Mouse (Mus musculus) urinary bladder, postnatal 36 days (tissue): ENCODE results near the gene Nrcam.

Source experiments
- DNase-seq, 2 experiments: peaks; one replicate each; pipeline ENCODE4 v3.0.0; 2022; ENCODE audit warnings: low spot score in 2 of 2, mixed read lengths in 1 of 2

Nrcam gene

GRCm38 (mm10) chr12:44437046-44437827 is 108.6 kb downstream of the Nrcam start:
- DNase-seq: no peak

- no peak for DNase-seq
Measured at GRCm38 (mm10) chr12:44438884-44439283, 110.2 kb downstream of the Nrcam start.

- no peak for DNase-seq
Measured at GRCm38 (mm10) chr12:44440230-44440629, 111.5 kb downstream of the Nrcam start.

DNA sequence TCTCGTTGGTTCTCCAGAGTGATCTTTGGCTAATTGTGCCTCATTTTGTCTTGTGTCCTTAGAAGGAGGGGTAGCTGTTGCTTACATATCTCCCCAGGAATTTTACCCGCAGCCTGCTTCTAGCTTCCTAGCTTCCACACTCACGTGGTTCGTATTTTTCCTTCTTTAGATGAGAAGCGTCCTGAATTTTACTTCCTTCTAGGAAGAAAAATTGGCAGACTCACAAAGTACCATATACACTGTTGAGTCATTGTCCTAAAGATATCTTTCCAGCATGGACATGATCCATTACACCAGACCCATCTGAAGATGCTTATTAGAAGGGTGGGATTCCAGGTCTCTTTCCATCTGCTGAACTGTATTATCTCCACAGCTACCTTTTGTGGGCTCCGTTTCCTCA is 122.2 kb downstream of the Nrcam start:
- DNase-seq: no peak

- DNase-seq: no peak
Measured at GRCm38 (mm10) chr12:44451742-44452141, 123.1 kb downstream of the Nrcam start.

DNA sequence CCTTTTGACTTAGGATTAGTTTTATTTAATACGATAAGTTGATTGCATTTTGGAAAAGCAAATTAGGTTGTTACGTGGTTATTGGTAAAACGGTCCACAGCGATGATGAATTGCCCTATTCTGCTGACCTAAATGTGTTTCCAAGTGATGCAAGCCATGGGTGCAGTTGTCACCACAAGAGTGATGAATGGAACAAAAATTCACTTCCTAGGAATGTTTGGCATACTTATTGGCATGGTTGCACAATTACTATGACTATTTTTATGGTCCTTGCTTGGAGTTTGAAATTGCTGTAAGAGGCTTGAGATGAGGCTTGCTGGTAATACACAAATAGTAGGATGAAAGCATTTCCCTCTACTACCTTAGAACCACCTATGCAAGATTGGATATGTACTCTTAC is 125.1 kb downstream of the Nrcam start:
- no peak for DNase-seq

DNA sequence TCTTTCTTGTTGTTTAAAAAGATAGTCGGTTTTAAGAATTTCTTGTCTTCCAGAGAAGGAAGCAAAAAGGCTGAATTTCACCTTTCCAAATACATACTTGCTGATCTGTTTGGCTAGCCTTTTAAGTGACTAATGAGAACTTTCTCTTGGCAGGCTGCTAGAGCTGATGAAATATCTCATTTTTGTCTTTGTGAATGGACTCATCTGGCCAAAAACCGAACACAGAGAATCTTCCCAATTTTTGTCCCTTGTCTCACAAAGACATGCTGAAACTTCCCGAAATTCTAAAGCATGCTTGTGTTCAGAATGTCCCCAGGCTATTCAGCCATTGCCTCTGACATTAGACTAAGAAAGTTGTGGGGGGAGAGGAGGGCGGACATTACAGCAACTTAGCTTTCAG is 129.3 kb downstream of the Nrcam start:
- DNase-seq: no peak

- DNase-seq: no peak
Measured at GRCm38 (mm10) chr12:44462436-44462835, 133.8 kb downstream of the Nrcam start.

- no peak for DNase-seq
Measured at GRCm38 (mm10) chr12:44462976-44463375, 134.3 kb downstream of the Nrcam start.

- DNase-seq: no peak
Measured at GRCm38 (mm10) chr12:44471073-44471472, 142.4 kb downstream of the Nrcam start.

DNA sequence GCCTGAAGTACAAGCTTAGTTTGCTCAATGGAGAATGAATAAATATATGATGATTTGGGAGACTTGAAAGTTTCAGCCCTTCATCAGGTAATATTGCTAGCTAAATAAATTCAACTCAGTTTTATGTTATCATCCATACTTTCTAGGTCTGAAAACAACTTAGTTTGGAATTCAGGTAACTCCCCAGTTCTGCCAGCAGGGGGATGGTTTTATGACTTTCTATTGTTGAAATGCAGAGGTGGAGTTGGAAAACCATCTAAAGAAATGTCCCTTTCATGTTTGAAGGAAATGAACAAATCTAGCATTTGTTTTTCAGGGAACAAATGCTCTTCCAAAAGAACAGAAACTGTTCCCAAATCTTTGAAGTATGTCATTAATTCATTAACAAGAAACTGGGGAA is 146.7 kb downstream of the Nrcam start:
- DNase-seq: no peak

GRCm38 (mm10) chr12:44479260-44480030 is 150.8 kb downstream of the Nrcam start:
- no peak for DNase-seq

DNA sequence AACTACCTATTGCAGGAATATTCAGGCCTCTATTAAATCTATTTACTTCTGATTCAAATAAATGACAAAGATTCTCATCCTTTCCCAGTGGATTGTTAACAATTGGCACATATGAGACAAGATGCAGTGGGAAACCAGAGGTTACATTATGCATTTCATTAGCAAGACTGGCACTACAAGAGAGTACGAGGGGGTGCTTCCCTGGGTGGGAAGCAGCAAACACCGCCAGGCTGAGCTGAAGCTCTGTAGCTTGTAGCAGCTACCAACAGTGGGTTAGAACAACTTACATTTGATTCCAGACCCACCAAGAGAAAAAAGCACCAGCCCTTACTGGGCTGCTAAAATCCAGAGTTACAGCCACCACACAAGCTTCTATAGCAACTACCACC is 151.3 kb downstream of the Nrcam start:
- no peak for DNase-seq

GRCm38 (mm10) chr12:44481415-44481814 is 152.7 kb downstream of the Nrcam start:
- no peak for DNase-seq

DNA sequence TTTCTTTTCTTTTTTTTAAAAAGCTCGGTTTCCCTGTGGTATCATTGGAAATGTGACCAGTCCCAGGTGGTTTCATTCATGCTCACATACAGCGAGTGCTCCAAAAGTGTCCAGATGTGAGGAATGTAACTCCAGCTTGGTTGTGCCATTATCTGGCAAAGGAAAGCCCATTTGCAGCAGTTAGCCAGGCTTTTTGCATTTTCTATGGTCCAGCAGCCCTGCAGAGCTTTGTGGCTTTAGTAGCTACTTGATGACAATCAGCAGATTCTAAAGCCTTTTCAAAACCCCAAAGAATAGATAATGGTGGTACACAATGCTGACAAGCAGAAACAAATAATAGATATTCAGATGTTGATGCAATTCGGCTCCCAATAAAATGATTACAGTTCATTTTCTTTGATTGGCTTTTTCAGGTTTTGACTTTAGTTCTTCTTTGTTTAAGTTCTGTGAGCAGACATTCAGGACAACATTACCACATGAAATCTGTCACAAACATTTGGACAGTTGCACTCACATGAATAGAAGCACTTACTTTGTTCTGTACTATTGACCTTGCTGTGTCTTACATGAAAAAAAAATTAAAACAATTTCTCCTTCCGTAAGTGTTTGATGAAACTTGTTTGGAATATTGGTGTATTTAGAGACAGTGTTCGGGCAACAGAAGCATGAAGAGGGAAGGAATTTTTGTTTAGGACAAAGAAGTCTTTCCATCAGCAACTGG is 164.2 kb downstream of the Nrcam start:
- DNase-seq: no peak

- no peak for DNase-seq
Measured at GRCm38 (mm10) chr12:44497762-44498161, 169.1 kb downstream of the Nrcam start.

DNA sequence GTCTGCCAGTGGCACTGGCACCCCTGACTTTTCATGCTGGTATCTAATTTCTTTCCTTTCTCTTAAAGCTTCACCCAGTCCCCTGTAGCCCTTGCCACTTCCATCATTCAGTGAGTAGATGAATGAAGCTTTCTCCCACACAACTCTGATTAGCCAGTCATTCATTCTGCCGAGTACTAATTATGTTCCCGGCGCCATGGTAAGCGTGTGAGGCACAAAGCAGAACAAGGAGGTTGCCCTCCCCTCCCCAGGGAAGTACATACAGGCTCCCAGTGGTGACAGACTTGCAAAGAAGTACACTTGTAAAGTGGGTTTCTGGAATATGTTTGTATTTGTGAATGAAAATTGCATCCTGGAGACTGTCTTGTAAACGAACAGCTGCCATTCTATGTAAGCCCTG is 170.2 kb downstream of the Nrcam start:
- no peak for DNase-seq

- no peak for DNase-seq
Measured at GRCm38 (mm10) chr12:44501807-44502487, 173.3 kb downstream of the Nrcam start.

- no peak for DNase-seq
Measured at GRCm38 (mm10) chr12:44503737-44504136, 175.1 kb downstream of the Nrcam start.

DNA sequence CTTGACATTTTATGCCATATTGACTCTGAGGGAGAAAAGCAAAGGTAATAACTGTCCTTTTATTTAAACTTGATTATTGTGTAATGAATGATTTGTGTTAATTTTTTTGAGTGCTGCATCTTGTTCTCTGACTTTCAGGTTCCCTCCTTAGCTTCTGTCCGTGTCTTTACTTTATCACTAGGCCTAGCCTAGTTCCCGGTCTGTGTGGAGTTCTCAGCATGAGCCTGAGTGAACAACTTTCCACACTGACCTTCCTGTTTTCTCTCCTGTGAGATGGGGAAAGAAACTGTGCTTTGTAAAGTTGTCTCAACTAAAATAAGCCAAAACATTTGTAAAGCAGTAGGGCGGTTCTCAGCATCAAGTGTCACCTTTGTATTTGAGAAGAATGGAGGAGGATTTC is 179.9 kb downstream of the Nrcam start:
- no peak for DNase-seq

- no peak for DNase-seq
Measured at GRCm38 (mm10) chr12:44509406-44510104, 180.9 kb downstream of the Nrcam start.
